Mouse (Mus musculus) brain, embryonic 14.5 days (tissue): ENCODE results near the gene Pih1d2.

Experiments used
- CTCF ChIP-seq: fragments of 200-500 bp; IDR thresholded peaks from 2 replicates; pipeline ENCODE4 v1.5.1; 2012; ENCODE audit warnings: inconsistent platforms, mild to moderate bottlenecking, moderate library complexity, borderline replicate concordance; ENCODE audit not compliant: insufficient read depth, insufficient read length; ENCODE audit errors: extremely low read depth
- POLR2A ChIP-seq: fragments of 200-500 bp; IDR thresholded peaks from 2 replicates; pipeline ENCODE4 v1.6.1; 2012; ENCODE audit warnings: mild to moderate bottlenecking, inconsistent platforms, borderline replicate concordance; ENCODE audit not compliant: poor library complexity, insufficient read depth, insufficient read length, severe bottlenecking; ENCODE audit errors: extremely low read depth

DNA sequence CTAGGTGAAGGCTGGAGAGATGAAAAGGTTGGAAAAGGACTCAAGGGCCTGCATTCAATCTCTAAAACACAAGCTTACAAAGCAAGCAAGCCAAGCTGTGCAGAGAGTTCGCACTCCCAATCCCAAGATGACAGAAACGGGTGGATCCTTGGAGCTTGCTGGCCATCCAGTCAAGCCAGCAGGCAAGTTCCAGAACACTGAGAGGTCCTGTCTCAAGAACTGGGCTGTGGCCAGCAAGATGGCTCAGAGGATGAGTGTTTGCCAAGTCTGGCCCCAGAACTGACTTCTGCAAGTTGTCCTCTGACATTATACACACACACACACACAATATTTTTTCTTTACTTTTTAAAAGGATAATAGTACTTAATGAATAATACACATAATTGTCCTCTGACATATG lies 49.2 kb upstream of the Pih1d2 start:
- TF ChIP-seq POLR2A (no peak), CTCF (no peak)
